Mouse (Mus musculus) cerebellum, adult 9-11 months (tissue): Measurements from ENCODE around the gene Col9a1.

Source experiments
- DNase-seq: peaks from one replicate; pipeline ENCODE4 v3.0.0; 2022

The Col9a1 gene

DNA sequence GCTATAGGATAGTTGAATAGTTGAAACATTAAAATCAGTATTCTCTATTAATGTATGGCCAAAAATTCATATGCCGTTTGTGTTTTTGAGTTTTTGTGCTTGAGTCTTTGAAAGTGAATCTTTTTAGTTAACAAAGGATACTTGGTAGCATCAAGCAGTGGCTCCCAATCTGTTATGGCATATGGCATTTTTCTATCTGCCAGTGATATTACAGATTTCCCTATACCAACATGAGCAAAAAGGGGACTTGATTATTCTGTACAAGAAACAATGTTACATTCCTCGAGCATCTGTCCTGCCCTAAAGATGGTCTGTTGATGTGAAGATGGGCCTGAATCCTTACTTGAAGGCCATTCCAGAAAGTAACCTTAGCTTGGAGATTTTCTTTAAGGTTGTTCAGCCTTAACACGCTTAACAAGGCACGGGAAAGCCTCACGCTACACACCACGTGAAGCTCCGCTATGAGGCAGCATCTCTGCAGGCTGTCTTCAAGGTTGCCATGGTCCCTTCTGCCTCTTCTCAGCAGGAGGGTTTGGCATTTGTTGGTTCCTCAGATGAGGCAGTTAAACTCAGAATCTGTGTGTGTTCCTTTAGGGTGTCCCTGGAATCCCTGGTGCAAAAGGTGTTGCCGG is 45.7 kb downstream of the Col9a1 start:
- peak; percentile 93 for DNase-seq

DNA sequence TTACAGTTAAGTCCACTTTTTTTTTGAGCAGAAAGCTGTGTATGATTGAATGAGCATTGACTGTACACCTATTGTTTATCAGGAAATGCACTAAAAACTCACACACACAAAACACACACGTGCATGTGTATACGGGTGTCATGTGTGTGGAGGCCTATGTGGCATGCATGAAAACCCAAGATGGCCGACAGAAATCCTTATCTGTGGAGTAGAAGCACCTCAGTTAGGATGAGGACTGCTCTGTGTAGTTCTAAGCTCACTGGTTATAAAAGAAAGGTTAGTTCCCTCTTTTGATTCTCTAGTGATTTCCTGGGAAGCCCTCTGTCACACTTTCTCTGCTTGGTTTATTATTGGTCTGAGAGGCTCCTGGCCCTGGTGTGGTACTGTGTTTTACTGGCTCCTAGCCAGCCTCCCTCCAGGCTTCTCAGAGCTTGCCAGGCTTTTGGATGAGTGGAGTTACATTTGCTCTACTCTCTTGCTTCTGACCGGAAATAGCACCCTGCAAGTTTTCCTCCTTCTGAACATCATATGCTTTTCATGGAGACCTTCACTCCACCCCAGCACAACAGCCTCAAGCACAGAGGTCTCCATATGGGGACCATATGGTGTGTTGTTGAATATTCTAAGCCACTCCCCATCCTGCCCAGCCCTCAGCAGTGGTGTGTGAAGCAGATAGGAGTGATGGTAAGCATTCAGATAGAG is 48.6 kb downstream of the Col9a1 start:
- DNase-seq, result peak; percentile 96

DNA sequence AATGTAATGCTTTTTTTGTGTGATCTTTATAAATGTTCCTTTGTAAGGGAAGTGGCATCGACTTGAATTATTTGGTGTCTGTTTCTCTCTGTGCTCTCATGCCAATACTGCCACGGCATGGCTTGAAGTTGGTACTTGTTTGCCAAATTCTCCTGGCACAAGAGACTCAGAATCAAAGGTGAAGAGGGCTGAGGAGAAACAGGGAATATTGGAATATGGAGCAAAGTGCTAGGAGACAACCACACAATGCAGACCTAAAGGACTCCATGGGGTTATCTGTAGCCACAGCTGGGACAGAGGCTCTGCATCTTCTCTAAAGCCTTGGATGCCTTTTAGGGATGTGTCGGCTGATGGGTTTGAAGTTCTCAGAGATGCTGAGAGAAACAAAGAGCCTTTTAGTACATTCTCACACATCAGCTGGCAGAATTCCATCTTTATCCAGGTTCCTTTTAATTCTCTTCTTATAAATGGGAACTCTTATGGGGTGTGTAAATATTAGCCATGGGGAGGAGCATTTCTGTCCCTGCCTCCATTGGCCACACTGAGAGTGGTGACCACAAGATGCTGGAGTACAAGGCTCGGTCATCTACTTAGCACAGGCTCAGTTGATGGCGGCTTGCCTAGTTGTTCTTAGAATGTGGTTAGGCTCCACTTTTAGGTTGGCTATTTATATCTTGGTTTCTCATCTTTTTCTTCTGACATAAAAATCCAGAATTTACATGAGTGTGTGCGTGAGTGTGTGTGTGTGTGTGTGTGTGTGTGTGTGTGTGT is 49.7 kb downstream of the Col9a1 start:
- peak; percentile 82 for DNase-seq

DNA sequence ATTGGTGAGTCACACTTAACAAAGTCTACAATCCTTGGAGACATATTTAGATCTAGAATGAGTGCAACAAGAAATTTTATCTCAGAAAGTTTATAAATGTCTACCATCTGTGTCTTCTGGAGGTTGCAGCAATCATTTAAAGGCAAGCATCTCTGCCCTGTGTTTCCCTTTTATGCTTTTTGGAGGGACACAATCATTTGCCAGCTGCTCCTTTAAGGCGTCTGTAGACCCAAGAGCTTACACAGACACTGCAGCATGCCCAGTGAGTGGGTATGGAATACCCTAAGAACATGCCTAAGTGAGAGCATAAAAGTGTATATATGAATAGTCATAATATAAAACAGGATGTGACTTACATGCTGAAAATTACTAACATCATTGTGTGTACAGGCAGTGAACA is 52.1 kb downstream of the Col9a1 start:
- DNase-seq, result no peak

DNA sequence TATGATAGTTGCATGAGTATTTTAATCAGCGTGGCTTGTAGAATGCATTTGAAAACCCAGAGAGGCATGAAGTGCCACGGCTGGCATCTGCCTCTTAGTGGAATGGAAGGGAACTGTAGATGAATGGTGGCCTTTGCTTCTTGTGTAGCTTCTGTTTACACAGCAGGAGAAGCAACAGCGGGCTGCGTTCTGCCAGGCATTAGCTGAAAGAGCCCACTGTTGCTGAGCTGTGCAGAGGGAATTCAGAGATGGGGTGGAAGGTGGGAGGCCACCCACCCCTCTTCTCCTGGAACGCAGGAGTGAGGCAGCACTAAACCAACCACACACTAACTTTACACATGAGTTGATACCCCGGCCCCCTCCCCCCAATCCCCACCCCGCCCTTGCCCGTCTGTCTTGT is 53.0 kb downstream of the Col9a1 start:
- DNase-seq, result peak; percentile 46

DNA sequence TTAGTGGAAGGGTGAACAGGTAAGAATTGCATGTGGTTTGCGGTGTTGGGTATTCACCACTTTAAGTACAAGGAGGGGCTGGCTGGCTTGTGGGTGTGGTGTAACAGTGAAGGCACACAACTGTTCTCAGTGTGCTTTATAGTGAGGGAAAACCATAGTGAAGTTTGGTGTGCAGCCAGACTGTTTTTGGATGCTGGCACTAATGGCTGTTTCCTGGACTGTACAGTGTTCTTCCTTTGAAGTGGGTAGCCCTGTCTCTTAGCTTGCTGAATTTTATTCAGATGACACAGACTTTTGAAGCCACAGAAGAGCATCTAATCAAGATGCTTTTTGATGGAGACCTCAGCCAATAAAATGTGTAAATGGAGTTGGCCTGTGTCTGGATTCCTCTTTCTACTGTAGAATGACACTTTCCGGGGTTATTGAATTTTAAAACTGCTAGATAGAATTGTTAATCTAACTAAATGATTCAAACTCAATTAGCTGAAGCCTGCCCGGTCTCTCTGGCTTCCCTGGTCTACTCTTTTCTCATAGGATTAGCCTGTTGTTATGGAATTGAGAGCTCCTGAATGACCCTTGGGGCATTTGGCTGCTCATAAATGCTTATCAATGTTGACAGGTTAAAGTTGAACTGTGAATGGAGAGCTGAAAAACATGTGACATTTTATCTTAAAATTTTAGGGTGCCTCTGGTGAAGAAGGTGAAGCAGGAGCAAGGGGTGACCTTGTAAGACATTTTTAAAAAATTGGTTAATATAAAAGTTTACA is 54.3 kb downstream of the Col9a1 start:
- DNase-seq, result no peak

DNA sequence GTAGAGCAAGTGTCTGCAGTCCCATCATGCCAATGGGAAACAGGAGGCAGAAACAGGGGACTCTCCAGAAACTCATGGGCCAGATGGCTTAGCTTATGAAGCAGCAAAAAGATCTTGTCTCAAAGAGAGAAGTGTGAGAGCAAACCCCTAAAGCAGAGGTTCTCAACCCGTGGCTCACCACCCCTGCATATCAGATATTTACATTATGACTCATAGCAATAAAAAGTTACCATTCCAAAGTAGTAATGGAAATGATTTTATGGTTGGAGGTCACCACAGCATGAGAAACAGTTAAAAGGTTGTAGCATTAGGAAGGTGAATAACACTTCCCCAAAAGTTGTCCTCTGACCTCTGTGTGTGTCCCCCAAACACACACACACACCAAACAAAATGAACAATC is 58.9 kb downstream of the Col9a1 start:
- DNase-seq, result no peak

DNA sequence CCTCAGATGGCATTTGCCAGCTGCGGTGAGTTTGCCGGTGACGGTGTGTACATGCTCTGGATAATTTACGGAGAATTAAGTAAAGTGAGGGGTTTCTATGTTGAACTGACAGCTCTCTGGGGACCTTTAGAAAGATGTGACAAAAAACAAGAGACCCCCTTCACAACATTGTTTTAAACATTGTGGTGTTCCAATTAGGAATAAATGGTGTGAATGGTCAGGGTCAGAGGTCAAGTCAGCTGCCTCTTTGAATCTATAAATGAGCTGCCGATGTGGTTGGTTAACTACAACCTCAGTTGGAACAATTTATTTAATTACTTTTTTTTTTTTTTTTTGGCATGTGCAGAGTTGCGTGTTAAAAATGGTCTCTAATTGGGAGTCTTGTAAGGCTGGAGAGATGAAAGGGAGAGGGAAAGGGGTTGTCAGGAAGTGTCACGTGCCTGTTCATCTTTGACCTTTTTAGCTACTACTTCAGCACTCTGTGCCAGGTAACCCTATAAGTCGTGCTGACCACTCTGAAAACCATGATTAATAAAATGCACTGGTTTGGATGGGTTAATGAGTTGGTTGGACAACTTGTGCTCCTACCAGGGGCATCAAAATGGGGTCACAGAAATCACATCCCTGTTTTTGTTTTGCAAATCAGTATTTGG is 62.8 kb downstream of the Col9a1 start:
- DNase-seq, result no peak

DNA sequence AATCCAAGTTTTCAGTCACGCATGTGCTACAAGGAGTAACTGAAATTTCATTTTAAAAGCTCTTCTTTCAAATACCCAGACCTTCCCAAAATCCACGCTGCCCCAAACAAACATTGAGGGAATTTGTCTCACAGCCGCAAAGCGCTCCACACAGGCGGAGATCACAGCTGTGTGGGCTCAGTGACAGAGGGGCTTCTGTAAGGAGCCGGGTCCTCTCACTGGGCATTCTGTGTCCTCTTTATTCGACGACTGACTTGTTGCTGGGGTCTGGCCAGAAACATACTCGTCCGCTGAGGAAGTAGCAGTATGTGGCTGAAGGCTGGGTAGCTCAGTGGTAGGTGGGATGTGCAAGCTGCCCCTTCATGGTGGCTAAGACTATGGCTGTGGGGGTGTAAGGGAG is 67.5 kb downstream of the Col9a1 start:
- DNase-seq, result no peak

DNA sequence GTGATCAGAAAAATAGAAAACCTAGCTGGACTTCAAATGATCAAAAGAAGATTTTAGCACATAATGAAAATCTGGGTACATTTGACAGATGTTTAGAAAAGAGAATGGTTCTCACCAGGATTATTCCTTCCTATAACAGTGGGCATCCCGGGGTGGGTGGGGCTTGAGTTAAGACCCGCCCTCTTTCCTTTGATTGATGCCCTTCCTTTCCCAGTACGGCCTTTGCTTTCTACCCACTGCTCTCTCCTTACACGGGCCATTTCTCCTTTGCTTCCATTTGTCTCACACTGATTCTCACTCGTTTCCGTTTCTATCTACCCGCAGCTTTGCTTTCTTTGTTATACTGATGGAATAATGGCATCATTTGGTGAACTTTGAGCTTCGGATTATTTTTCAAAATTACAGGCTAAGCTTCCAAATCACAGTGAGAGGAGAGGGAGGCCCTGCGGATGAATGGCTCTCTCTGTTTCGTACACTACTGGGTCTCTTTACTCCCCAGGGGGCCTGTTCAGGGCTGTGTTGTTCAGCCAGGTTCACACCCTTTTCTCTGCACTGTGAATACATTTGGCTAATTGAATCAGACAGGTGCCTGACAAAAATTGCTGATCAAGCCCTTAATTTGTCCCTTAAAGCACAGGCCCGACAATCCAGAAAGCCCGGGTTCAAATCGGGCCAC is 68.4 kb downstream of the Col9a1 start:
- DNase-seq, result peak; percentile 5

DNA sequence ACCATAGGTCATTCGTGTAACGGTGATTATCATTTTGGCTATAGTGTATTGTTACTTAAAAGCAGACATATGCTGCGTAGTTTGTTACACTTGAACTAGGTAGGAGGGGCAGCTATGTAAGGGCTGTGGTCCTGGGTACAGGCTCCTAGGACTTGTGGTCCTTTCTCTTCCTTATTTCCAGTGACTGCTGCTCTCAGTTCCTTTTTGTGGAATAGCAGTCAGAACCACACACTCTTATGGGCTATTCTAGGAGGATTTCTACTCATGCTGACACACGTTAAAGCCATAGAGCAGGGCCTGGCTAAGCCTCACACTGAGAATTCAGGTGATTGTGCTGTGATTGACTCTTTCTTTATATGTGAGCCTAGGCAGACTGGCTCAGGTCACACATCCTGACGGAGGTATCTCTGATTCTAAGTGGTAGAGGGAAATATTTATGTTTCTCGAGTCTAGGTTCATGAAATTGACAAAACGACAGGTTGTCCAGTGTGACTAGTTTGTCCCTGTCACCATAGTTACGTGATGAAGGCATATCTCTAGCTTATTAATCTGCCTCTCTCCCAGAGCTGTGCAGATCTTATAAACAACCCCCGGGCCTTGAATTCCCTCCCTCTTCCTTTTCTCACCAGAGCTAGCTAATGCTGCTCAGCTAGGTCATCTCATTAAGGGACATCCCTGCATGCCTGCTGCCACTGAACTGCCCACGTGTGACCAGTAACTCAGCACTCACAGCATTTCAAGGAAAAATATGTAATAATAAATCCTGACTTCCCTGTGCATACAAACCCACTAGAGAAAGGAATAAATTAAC is 71.1 kb downstream of the Col9a1 start:
- DNase-seq, result peak; percentile 46

DNA sequence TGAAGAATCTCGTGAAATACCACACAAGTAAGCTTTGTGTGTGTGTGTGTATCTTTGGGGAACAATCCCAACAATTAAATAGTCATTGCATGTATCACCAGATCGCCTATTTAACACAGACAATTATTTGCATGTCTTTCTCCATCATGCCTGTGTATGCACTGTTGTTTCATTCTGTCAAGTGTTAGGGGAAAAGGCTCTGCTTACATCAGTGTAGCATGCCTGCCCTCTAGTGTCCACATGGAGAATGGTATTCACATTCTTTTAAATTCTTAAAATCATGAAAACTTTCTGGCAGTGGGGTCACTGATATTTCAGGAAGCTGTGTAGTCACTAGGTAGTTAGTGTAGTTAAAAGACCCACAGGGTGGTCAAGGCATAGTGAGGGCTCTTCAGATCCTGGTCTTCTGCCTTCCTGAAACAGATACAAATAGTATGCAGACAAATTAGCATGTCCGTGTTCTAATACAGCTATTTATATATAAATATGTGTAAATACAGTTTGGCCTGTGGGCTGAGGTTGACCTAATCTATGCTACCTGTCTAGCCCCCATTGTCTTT is 71.8 kb downstream of the Col9a1 start:
- DNase-seq, result peak; percentile 62

DNA sequence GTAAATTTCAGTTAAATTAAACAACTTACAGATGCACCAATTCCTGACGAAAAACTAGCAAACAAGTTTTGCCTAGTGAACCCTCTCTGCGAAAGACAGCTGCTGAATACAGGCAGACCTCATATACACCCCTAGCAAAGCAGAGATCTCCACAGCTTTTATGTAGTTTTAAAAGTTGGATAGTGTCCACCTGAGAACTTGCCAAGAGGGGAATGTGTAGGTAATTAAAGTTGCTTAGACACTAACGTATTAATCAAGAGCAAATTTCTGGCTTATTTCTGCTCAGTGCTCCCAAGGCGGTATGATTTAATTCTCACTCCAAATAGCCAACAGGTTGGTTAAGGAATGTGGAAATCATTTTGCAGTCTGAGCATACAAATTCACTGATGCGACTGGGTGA is 80.6 kb downstream of the Col9a1 start:
- DNase-seq, result no peak

DNA sequence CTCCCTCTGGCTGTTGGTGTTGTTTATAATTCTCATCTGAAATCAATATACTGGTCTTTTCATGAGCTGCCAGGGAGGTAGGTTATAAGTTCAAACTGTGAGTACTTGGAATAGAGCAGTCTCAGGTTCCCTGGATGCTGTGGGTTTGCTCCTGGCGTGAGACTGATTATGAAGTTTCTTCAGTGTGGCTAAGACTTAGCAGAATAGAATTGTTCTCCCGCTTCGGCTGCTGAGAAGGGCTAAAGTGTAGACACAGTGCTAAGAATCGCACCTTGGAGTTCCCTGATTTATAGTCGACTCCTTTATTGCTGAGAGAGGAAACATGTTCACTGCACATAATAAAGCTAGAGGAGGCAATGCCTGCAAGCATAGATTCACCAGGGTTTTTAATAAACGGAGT is 82.0 kb downstream of the Col9a1 start:
- no peak for DNase-seq

DNA sequence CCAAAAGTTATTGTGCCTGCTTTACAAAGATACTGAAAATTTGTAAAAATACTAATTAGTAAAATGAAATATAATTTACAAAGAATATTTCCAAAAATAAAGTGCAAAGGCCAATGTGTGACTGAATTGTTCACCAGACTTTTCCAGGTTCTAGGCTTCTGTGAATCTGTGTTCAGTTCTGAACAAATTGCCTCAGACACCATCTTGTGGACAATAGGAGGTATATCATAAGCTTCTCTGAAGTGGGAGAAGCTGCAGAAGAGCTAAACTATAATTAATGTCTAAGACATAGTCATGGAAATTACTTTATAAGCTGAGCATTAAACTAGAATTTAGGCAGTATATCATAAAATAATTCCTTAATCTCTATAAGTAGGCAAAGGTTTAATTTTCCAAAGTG is 83.8 kb downstream of the Col9a1 start:
- no peak for DNase-seq

DNA sequence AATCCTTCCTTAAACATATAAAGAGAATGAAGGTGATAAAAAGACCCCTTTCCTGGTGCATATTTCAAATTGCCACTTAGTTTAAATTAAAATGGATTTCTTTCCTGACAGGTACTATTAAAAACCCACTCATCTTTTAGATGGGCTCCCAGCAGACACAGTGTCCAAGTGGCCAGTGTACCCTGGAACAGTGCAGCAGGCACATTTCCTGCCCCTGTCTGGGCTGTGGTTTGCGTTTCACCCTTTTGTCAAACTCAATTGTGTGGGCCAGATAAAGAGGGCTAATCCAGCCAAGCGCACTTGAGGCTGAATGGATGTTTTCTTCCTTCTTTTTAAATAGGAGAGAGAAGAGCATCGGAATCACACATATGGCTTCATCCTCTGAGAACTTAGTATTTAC is 89.6 kb downstream of the Col9a1 start:
- no peak for DNase-seq

DNA sequence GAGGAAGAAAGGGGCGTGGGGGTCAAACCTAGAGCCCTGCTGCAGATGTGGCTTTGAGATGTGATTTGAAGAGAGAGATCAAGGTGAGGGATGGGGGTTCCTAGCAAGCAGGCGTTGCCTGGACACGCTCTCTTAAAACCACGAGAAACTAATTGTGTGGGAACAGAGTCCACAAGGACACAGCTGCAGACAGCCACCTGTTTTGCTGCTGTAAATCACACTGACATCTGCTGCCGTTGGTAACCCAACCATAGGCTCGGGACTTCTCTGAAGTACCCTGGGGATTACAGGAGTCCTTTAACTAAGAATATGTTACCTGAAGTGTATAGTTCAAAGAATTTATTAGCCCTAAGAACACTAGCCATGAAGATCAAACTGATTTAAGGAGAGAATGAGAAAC is 109.0 kb downstream of the Col9a1 start:
- DNase-seq, result no peak

DNA sequence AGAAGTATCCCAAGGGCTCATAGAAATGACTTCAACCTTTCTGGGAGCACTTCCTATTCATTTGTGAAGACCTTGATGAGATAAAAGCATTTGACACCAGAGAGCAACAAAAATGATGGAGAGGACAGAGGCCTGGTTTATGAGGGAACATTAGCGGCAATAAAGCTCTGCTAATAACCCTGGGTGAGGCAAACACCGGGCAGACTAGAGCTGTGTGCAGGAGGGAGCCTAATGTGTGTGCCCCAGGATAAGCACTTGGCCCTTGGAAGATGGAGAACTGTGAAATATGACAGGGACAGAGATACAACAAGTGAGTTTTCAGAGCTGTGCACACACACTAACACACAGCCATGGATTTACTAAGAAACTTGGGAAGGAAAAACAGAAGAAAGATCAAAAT is 115.1 kb downstream of the Col9a1 start:
- DNase-seq, result no peak

DNA sequence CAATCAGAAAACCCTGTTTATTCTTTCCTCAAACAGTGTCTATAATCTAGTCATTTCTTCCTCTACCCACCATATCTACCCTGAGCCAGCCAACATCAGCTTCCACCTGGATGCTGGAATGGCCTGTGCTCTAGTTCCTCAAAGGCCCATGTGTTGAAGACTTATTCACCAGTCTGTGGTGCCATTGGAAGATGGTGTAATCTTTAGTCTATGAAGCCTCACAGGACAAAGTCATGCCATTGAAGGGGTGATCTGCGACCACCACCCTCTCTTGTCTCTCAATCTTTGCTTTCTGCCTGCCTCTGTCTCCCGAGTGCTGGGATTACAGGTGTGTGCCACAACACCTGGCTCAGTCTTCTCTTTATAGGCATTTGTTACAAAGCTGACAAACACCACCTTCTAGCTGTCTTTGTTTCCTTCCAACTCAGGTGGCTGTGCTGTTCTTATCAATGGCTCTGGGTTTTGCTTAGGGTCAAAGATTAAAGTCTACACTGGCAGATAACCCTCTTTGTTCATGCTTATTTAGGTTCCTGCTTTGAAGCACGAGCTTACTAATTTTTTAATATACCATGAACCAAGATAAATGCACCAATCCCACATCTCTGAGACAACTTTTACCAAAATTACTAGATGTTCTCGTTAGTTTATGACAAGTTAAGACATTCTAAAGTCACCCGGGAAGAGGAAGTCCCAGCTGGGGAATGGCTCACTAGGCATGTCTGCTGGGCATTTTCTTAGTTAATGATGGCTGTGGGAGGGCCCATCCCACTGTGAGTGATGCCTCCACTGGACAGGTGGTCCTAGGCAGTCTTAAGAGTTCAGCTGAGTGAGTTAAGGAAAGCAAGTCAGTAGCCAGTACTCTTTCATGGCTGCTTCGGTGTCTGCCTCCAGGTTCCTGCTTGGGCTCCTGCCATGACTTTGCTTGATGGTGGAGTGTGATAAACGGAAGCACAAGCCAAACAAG is 117.9 kb downstream of the Col9a1 start:
- no peak for DNase-seq

DNA sequence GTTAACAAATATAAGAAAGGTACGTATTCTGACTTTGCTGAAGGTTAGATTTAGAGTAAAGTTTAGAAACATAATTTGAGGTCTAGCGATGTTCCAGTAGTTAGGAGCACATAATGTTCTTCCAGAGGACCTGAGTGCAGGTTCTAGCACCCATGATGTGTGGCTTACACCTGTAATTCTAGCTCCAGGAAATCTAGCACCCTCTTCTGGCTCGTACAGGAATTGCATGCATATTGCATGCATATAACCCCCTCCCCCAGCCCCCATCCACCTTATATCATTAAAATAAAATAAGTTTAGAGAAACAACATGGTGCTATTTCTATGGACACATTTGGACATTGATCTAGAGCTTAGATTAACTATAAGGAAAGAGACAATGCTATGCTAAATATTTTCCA is 123.3 kb downstream of the Col9a1 start:
- no peak for DNase-seq
